Mouse (Mus musculus) neural tube, embryonic 15.5 days (tissue): Measurements from ENCODE around the gene Lrrc73. TPM values are rescaled to one million over a fixed set of nuclear protein-coding genes. Genes with fewer than 3 reads are reported as not detected.

Experiments used
- ATAC-seq: fragments of 200-750 bp; cut with Nextera tagmentation; 2 replicates; pipeline ENCODE4 v1.8.0; 2017; ENCODE audit warnings: mild to moderate bottlenecking, moderate TSS enrichment, moderate library complexity; ENCODE audit not compliant: low FRiP score
- H3K27ac ChIP-seq: fragments of 300-500 bp; sonication (generic); replicated peaks from 2 replicates; pipeline ENCODE4 v1.5.1; 2015; ENCODE audit warnings: mild to moderate bottlenecking, inconsistent platforms
- H3K27me3 ChIP-seq: fragments of 300-500 bp; sonication (generic); replicated peaks from 2 replicates; pipeline ENCODE4 v1.6.1; 2015; ENCODE audit warnings: inconsistent platforms
- H3K36me3 ChIP-seq: fragments of 300-500 bp; sonication (generic); 2 replicates; pipeline ENCODE4 v1.6.1; 2015; ENCODE audit warnings: inconsistent platforms
- H3K4me1 ChIP-seq: fragments of 300-500 bp; sonication (generic); 2 replicates; pipeline ENCODE4 v1.6.1; 2015; ENCODE audit warnings: inconsistent platforms
- H3K4me2 ChIP-seq: fragments of 300-500 bp; sonication (generic); 2 replicates; pipeline ENCODE4 v1.6.1; 2015; ENCODE audit warnings: inconsistent platforms, mild to moderate bottlenecking, moderate library complexity
- H3K4me3 ChIP-seq: fragments of 300-500 bp; sonication (generic); replicated peaks from 2 replicates; pipeline ENCODE4 v1.5.1; 2015; ENCODE audit warnings: mild to moderate bottlenecking, inconsistent platforms
- H3K9ac ChIP-seq: fragments of 300-500 bp; sonication (generic); replicated peaks from 2 replicates; pipeline ENCODE4 v1.6.1; 2015; ENCODE audit warnings: mild to moderate bottlenecking, inconsistent platforms
- H3K9me3 ChIP-seq: fragments of 300-500 bp; sonication (generic); replicated peaks from 2 replicates; pipeline ENCODE4 v1.6.1; 2016; ENCODE audit warnings: inconsistent platforms
- WGBS: fragments of 180-500 bp; shearing (Covaris S2); methylation state at CpG from one replicate; pipeline ENCODE4 v1.1.7; 2015; ENCODE audit warnings: mixed read lengths; 5-methylcytosine and 5-hydroxymethylcytosine counted together
- polyA plus RNA-seq: library from polyadenylated mRNA; unstranded; fragments of >200 nt; fragmentation: Nextera tagmentation; extraction: Ambion mirVana; gene quantifications from 2 replicates; pipeline ENCODE4 v1.2.1, GENCODE M21; 2015

Gene Lrrc73
- polyA plus RNA-seq, 1 experiment from 2014 or later, result 15.0 TPM

DNA sequence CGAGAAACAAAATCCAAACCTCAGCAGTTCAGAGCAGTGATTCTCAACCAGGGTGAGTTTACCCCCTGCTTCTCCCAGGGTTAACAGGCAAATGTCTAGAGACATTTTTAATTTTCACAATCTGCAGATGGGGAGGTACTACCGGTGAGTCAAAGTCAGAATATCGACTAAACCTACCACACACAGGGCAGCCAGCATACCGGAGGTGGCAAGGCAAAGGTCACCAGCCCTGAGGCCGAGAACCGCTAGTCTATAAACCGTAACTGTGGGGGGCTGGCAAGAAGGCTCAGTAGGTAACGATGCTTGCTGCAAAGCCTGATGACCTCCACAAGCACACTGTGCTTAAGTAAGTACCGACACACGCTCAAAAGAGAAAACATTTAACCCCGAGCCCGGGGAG, 12.2 kb downstream of the Lrrc73 start:
- Histone ChIP-seq H3K36me3 (peaks cover 41% of the 10 kb centered on the region), H3K4me3 (no peak overlapping the region), H3K27ac (no peak overlapping the region), H3K9ac (no peak overlapping the region), H3K4me1 (0 out of 2 replicates have a peak, but pooled peaks cover 3% of the 10 kb centered on the region), H3K4me2 (no peak overlapping the region), H3K9me3 (no peaks in the 10 kb centered on the region), H3K27me3 (no peaks in the 10 kb centered on the region)
- 89% methylated on average over 12 of the region's 12 CpGs for WGBS
- no peak; the same call in 1 of the 2 replicates for ATAC-seq

DNA sequence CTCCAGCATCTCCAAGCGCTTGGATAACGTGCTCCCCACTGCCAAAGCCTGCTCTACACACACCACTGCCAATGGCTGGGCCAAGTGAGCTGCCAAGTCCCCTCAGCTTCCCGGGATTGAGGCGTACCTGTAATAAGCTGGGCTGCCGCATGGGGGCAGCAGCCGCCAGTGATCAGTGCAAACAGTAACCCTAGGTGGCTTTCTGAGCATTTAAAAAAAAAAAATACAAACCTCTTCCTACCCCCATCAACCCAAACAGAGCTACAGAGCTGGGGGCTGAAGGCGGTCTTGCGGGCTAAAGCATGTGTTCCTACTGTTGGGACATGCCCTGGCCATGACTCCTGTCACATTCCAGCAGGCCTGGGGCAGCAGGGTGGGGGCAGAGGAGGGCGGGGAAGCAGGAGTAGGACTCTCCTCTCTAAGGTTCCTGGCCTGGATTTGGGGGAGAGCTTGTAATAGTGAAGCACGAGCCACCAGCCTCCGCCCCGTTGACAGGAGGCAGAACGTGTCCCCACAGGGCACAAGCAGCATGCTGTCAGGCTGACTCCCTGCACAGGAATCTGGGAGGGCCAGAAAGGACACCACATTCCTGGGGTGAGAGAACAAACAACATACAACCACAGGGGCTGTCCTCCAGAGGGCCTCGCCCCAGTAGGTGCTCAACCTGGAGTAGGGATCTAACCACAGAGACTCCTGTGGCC, 12.7 kb downstream of the Lrrc73 start:
- Histone ChIP-seq H3K4me1 (0 out of 2 replicates have a peak, but pooled peaks cover 3% of the 10 kb centered on the region), H3K4me3 (no peak overlapping the region), H3K36me3 (peaks cover 41% of the 10 kb centered on the region), H3K4me2 (no peak overlapping the region), H3K27ac (no peak overlapping the region), H3K27me3 (no peaks in the 10 kb centered on the region), H3K9ac (no peak overlapping the region), H3K9me3 (no peaks in the 10 kb centered on the region)
- WGBS, result 34% methylated on average over 14 of the region's 14 CpGs
- ATAC-seq, result peak; percentile 58

DNA sequence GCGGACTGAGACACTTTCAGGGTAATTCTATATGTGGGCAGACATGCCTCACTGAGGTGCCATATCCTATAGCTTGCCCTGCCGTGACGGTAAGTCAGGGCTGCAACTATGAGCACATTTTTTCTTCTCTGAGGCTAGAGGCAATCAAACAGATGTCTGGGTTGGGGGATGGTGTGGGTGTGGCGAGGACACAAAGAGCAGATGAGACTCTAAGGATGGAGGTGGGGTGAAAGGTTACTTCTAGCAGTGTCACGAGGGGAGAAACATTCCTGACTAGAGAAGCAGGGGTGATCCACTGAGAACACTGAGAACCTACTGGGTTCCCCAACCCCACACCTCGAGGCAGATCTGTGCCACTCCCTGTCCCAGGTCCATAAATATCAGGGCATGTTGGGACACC, 13.7 kb downstream of the Lrrc73 start:
- Histone ChIP-seq H3K27me3 (no peaks in the 10 kb centered on the region), H3K27ac (no peak overlapping the region), H3K4me2 (no peak overlapping the region), H3K9me3 (no peaks in the 10 kb centered on the region), H3K4me1 (0 out of 2 replicates have a peak, but pooled peaks cover 3% of the 10 kb centered on the region), H3K9ac (no peak overlapping the region), H3K36me3 (peaks cover 41% of the 10 kb centered on the region), H3K4me3 (no peak overlapping the region)
- 62% methylated on average over 6 of the region's 6 CpGs for WGBS
- no peak for ATAC-seq

DNA sequence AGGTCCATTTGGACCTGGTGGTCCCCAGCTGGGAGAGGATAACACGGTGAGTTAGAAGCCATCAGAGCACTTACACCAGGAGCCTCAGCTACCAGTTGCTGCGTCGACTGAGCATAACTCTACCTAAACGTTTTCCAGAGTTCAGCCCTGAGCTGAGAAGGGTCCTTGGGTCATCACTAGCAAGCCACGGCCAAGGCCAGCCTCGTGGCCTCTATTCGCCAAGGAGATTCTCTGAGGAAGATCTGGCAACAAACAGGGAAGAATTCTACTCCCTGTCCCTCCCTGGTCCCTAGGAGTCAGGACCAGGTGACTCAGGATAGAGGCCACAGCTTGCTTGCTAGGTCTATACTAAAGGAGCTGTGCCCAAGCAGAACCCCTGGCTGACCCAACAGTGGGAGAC, 14.2 kb downstream of the Lrrc73 start:
- H3K9ac ChIP-seq, result no peak overlapping the region
- H3K9me3 ChIP-seq, result no peaks in the 10 kb centered on the region
- H3K4me3 ChIP-seq, result no peak overlapping the region
- 91% methylated on average over 7 of the region's 7 CpGs for WGBS
- H3K27me3 ChIP-seq, result no peaks in the 10 kb centered on the region
- 0 out of 2 replicates have a peak, but pooled peaks cover 3% of the 10 kb centered on the region for H3K4me1 ChIP-seq
- H3K4me2 ChIP-seq, result no peak overlapping the region
- peaks cover 35% of the 10 kb centered on the region for H3K36me3 ChIP-seq
- H3K27ac ChIP-seq, result no peak overlapping the region
- ATAC-seq, result no peak

GRCm38 (mm10) chr17:46268026-46268720, 14.8 kb downstream of the Lrrc73 start:
- 86% methylated on average over 10 of the region's 10 CpGs for WGBS
- ATAC-seq, result no peak
- Histone ChIP-seq H3K4me1 (0 out of 2 replicates have a peak, but pooled peaks cover 3% of the 10 kb centered on the region), H3K27me3 (no peaks in the 10 kb centered on the region), H3K36me3 (peaks cover 29% of the 10 kb centered on the region), H3K9ac (no peak overlapping the region), H3K27ac (no peak overlapping the region), H3K4me2 (no peak overlapping the region), H3K4me3 (no peak overlapping the region), H3K9me3 (no peaks in the 10 kb centered on the region)

- 84% methylated on average over 19 of the region's 19 CpGs for WGBS
- Histone ChIP-seq H3K4me1 (0 out of 2 replicates have a peak, but pooled peaks cover 5% of the 10 kb centered on the region), H3K9me3 (no peaks in the 10 kb centered on the region), H3K9ac (no peak overlapping the region), H3K27ac (no peak overlapping the region), H3K4me3 (no peak overlapping the region), H3K4me2 (no peak overlapping the region), H3K36me3 (peaks cover 14% of the 10 kb centered on the region), H3K27me3 (no peaks in the 10 kb centered on the region)
- no peak for ATAC-seq
Observed at GRCm38 (mm10) chr17:46269771-46270534, 16.6 kb downstream of the Lrrc73 start.

DNA sequence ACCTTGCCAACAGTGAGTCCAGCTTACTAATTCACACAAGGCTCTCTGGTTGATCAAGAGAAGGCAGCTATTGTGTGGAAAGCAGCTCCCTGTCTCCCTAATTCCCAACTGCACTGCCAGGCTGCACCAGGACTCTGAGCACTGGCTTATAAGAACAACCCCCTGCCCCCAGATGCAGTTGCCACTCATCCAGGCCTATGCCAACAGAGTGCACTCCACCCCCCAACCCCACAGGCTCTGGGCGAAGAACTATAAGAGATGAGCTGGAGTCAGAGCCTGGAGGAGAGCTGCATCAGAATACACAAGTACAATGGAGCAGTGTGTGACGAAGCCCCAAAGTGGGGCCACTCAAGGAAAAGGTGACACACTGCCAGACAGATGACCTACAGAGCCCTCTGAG, 18.7 kb downstream of the Lrrc73 start:
- Histone ChIP-seq H3K4me2 (no peak overlapping the region), H3K9me3 (no peaks in the 10 kb centered on the region), H3K4me1 (0 out of 2 replicates have a peak, but pooled peaks cover 2% of the 10 kb centered on the region), H3K9ac (no peak overlapping the region), H3K27ac (no peak overlapping the region), H3K4me3 (no peak overlapping the region), H3K27me3 (no peaks in the 10 kb centered on the region), H3K36me3 (peaks cover 14% of the 10 kb centered on the region)
- ATAC-seq, result no peak
- 74% methylated on average over 2 of the region's 2 CpGs for WGBS

- Histone ChIP-seq H3K9ac (no peak overlapping the region), H3K9me3 (no peaks in the 10 kb centered on the region), H3K27me3 (no peaks in the 10 kb centered on the region), H3K27ac (no peak overlapping the region), H3K4me1 (0 out of 2 replicates have a peak, but pooled peaks cover 2% of the 10 kb centered on the region), H3K4me3 (no peak overlapping the region), H3K4me2 (no peak overlapping the region), H3K36me3 (peaks cover 14% of the 10 kb centered on the region)
- WGBS, result 90% methylated on average over 5 of the region's 5 CpGs
- ATAC-seq, result no peak
Observed at GRCm38 (mm10) chr17:46272675-46273074, 19.3 kb downstream of the Lrrc73 start.

DNA sequence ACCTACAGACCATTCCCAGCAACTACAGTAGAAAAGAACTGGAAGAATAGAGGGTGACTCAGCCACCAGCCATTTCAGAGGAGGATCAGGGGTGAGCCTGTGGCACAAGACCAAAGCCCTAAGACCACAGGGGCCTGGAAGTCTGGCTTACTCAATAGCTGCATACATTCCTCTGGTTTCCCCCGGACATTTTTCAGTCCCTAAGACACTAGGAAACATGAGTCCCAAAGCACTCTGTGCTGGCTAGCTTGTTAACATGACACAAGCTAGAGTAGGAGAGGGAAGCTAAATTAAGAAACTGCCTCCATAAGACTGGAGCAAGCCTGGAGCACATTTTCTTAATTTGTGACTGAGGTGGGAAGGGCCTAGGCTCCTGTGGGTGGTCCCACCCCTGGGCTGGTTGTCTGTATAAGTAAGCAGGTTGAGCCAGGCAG, 20.5 kb downstream of the Lrrc73 start:
- 0 out of 2 replicates have a peak, but pooled peaks cover 2% of the 10 kb centered on the region for H3K4me1 ChIP-seq
- H3K4me2 ChIP-seq, result no peak overlapping the region
- H3K9me3 ChIP-seq, result no peaks in the 10 kb centered on the region
- H3K9ac ChIP-seq, result no peak overlapping the region
- 79% methylated on average over 1 of the region's 1 CpGs for WGBS
- H3K36me3 ChIP-seq, result peaks cover 19% of the 10 kb centered on the region
- ATAC-seq, result no peak
- no peak overlapping the region for H3K27ac ChIP-seq
- H3K27me3 ChIP-seq, result no peaks in the 10 kb centered on the region
- H3K4me3 ChIP-seq, result no peak overlapping the region

- peaks cover 25% of the 10 kb centered on the region for H3K36me3 ChIP-seq
- H3K9me3 ChIP-seq, result no peaks in the 10 kb centered on the region
- no peak overlapping the region for H3K27ac ChIP-seq
- no peak overlapping the region for H3K4me2 ChIP-seq
- no peaks in the 10 kb centered on the region for H3K27me3 ChIP-seq
- no peak overlapping the region for H3K9ac ChIP-seq
- no peak overlapping the region for H3K4me3 ChIP-seq
- ATAC-seq, result no peak
- 0 out of 2 replicates have a peak, but pooled peaks cover 2% of the 10 kb centered on the region for H3K4me1 ChIP-seq
- WGBS, result 85% methylated on average over 6 of the region's 6 CpGs
Observed at GRCm38 (mm10) chr17:46274465-46274864, 21.1 kb downstream of the Lrrc73 start.

- Histone ChIP-seq H3K4me1 (0 out of 2 replicates have a peak, but pooled peaks cover 2% of the 10 kb centered on the region), H3K9ac (no peak overlapping the region), H3K9me3 (no peaks in the 10 kb centered on the region), H3K4me3 (no peak overlapping the region), H3K4me2 (no peak overlapping the region), H3K27ac (no peak overlapping the region), H3K27me3 (no peaks in the 10 kb centered on the region), H3K36me3 (peaks cover 25% of the 10 kb centered on the region)
- WGBS, result 93% methylated on average over 6 of the region's 6 CpGs
- no peak for ATAC-seq
Observed at GRCm38 (mm10) chr17:46275034-46275433, 21.7 kb downstream of the Lrrc73 start.
